Mouse (Mus musculus) T-helper 1 cell (primary cell): ENCODE results near the gene Cep83.

ENCODE experiments used
- in situ Hi-C: fragments of 300-600 bp; cut with MboI, MseI; formaldehyde crosslinking; loops from one replicate; pipeline ENCODE4 v1.15.1; 2025; ENCODE audit warnings: high pct_unique_total_duplicates

The Cep83 gene

DNA sequence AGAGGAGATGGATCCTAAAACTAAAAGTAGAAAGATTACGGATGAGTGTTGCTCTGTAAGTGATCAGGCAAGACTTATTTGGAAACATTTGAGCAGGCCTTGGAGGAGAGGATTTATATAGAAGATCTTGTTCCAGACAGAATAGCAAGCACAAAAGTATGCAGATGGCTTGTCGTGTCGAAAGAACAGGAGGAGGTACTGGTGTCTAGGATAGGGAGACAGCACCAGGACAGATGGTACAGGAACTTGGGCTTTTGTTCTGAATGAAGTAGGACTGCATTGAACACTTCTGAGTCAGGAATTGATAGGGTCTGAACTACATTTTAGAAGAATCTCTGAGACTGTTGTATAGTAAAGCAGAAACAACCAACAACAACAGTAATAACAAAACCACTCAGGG, 89.1 kb downstream of the Cep83 start:
- in situ Hi-C loops, result loop anchor here (10.0 kb wide), 1 partner anchor 607 kb away; no protein-coding TSS in a partner anchor

DNA sequence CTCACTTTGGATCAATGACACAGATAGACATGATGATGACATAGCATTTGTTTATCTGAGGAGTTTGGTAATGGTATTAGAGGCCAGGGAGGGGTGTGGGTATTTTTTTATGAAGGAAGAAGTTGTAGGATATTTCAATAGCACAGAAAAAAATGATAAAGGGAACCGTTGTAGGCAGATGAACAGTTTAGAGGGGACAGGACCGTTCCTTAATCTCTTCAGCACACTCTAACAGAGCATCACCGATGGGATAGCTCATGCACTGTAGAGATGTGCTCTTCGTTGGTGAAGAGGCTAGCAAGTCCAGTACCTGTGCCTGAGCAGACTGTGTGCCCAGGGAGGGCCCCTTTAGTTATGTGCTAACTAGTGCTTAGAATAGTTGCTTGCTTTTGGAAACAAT, 90.9 kb downstream of the Cep83 start:
- in situ Hi-C loops, result loop anchor here (10.0 kb wide), 1 partner anchor 605 kb away; no protein-coding TSS in a partner anchor

DNA sequence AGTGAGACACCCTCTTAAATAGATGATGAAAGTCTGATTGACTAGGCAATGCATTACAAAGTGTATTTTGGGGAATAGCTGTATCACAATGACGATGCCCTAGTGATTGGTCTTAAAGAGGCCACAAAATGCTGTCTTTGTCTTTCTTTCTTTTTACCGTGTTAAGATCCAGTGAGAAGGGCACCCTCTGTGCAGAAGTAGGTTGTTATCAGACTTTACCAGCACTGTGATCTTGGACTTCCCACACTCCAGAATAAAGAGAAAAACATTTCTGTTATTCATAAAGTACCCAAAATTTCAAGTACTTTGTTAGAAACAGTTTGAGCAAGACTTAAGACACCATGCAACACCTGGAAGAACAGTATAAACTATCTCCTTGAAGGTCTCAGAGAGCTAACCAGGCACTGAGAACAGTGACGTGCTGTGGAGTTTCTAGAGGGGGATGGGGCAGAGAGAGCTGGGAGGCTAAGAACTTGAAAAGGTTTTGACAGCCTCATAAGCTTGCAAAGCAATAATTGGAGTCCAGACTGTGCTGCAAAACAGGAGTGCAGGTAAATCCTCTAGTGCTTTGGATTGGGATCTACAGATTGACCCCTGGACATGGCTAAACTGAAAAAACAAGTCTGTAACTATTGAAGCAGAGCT, 92.3 kb downstream of the Cep83 start:
- in situ Hi-C loops, result no loop called here

DNA sequence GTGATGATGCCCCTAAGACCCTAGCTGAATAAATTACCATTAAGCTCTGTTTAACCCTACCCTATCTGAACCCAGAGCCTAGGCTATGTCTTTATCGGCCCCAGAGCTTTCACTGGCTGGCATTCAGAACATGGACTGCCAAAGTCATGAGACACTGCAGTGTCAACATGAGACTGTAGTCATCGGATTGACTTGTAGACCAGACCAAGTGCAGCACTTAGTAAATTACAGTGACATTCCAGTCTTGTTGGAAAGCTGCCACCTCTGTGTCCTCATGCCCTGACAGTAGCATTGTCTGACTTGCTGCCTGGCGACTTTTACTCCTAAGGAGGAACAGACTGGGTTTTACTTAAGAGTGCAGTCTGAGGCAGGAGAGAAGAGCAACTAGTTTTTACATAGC, 100.8 kb downstream of the Cep83 start:
- in situ Hi-C loops, result no loop called here

DNA sequence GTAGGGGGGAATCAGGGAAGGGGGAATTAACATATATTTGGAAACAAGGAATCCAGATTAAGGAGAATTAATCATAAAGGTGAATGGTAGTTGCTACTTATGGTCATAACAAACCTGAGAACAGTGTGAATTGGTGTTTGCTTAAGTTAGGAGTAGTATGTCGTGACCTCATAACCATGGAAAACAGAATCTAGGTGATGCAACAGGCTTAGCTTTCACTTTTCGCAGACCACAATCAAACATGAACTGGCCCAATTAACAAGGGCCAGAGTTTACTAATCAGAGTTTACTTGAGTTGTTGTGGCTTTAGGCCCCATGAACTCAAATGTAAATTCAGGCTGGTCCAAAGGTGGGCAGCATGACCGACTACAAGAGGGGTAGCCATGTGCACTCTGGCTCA, 105.5 kb downstream of the Cep83 start:
- in situ Hi-C loops, result no loop called here

DNA sequence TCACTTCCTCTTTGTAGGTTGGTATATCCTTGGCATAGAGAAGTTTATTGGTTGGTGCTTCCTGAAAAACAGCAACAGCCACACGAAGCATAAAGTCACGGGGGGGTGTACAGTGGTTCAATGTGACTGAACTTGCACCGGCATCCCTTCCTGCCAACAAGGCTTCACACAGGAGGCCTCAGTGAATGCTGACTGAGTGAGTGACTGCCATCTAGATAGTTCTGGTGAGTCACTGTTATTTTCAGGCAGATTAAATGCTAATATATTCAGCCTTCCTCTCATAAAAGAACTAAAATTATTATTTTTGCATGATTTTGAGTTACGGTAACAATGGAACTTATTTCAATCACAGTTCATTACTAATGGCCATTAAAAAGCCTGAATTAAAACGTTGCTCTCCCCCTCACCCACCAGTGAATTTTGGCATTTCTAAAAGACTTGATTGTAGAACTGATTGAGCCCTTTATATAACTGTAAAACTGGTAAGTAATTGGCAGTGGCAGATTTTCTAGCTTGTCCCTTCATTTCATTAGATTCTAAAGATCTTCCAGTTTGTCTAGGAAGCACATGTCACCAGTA, 106.3 kb downstream of the Cep83 start:
- in situ Hi-C loops, result no loop called here

DNA sequence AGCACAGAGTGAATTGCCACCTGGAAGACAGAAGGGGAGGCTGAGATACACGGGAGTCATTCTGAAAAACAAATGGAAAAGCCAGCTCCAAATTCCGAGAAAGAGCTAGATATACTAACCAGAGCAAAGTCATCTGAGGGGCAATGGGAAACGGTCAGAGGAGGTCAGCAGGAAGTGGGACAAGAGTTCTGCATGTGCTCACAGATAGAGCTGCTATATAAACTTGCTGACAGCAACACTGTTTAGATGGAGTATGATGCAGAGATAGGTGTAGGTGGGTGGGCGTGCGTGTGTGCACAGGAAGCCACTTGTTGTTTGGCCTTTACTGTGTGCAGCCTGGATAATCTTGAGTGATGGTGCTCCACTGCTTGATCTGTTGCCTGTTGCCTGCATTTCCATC, 109.7 kb downstream of the Cep83 start:
- in situ Hi-C loops, result no loop called here

DNA sequence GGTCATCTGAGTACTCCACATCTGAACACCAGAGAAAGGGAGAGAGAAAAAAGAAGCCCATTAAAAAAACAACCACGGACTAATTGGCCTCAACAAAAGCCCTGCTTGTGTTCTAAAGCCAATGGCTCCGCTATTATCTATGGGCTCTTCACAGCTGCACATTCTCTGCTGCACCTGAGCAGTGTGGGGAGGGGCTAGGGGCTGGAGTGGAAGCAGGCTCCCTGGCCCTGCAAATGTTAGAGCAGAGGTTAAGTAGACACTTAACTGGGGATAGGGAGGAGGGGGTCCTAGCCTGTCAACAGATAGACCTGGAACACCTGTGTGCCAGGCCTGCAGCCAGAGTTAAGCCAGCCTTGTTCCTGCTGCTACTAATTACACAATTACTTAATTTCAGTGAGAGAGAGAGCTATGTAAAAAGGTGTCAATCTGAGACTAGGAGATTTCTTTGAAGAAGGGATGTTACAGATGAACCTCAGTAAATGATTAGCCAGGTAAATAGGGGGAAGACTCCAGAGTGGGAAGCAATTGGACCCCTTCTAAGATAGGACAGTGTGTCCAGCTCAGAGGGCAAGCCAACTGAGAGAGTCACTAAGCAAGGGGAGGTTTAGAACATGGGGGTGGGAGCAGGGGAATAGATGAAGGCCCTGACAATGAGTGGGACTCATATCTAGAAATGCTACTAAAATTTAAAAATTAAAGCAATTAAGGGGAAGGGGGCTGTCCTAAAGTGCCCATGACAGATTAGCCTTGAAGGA, 111.2 kb downstream of the Cep83 start:
- in situ Hi-C loops, result no loop called here

DNA sequence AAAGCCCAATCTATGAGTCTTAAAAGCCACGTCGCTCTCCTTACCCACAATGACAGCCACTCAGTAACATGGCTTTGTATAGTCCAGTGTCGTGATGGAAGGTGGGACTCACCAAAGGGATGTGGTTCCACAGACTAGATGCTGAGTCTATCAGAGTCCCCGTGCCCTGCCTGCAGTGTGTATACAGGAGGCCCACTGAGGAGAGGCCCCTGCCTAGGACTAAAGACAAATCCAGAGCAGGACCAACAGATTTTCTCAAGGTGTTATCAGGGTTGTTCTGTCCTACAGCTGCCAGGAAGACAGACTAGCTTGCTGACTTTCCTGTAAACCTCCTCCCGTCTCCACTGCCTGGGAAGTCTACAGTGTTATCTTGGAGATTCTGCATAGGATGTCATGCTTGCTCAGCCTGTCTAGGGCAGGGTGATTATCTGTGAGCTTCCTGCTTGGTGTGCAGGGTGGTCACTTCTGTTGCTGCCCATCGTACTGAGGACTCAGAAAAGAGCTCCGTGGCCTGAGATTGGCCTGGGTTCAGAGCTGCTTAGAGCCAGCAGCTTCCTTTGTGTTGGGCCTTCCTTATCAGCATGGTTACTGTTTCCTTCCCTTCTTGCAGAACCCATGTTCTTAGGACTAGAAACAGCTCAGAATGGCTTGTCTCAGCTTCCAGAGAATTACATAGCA, 112.4 kb downstream of the Cep83 start:
- in situ Hi-C loops, result no loop called here

DNA sequence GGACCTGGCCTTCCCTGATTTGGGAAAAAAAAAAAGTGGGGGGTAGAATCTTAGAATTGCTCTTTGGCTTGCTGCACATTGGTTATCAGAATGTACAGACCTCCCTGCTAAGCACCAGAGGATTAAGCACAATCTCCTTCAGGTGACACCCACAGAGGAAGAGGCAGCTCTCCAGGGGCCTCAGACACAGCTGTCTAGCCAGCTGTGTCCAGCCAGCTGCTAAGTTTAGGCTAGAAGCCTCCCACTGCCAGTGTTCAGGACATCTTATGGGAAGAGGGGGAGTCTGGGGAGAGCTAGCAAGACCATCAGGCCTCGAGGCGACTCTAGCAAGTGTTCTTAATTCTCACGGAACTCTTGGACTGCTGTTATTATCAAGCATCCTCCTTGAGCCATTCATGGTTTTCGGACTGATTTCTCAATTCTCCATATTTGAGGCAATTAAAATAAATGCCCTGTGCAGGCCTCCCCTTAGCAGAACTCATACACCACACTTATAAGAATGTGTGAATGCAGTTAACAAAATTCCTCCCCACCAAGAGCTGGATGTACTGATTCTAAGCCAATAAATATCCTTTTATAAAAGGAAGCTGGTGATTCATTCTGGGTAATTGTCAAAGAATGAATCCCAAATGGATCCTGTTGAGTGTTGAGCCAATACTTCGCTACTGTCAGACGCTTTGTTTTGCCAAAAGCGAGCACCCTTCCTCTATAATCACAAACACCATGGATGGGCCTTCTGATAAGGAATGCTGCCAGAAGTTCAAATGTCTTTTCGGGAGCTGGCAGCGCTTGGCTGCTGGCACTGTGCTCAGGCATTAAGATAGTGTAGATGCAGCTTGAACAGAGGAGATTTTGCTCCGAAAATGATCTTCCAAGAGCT, 115.8 kb downstream of the Cep83 start:
- in situ Hi-C loops, result no loop called here

DNA sequence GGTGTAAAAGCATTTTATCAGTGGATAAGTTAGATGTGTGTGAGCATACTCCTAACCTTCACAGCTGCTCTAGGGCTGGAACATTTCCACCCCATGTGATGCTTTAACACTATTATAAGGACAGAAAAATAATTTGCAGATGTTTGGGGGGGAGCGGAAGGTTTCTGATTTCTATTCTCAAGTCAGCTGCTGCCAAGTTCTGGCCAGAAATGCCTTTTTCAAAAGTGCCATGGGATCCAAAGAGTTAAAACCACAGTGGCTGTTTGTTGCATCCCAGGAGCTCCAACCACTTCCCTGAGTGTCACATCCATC, 116.4 kb downstream of the Cep83 start:
- in situ Hi-C loops, result loop anchor here (5.0 kb wide), 1 partner anchor 1697 kb away; no protein-coding TSS in a partner anchor

DNA sequence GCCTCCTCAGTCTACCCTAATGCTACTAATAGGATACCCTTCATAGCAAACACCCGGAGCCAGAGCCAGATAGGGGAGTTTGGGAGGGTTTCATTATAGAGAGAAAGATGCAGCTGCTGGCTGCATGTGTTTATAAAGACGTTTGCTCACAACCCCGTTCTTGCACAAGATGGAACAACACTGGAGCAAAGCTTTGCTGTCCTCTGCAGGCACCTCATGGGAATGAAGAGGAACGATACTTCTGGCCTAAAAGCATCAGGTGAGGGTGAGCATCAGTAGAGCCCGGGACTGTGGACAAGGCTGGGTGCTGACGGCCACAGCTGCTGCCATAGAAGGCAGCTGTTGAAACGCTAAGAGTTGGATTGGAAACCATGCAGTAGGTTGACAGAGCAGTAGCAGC, 118.9 kb downstream of the Cep83 start:
- in situ Hi-C loops, result loop anchor here (5.0 kb wide), 1 partner anchor 1695 kb away; no protein-coding TSS in a partner anchor

DNA sequence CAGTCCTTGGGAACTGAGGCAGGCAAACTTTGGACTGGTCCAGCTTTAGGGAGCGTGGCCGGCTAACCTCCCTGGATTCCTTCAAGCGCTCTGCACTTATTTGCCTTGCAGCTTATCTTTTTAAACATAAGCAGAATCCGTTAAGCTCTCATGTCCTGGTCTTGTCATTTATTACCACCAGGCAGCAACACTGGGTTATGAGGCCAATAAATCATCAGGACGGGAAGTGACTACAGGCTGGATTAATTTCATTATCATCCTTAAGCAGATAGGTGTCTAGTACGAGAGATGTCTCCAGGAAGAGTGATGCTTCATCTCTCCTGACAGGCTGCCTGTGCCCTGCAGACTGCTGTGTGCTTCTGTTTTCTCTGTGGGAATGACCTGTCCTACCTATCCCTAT, 119.8 kb downstream of the Cep83 start:
- in situ Hi-C loops, result loop anchor here (5.0 kb wide), 1 partner anchor 1694 kb away; no protein-coding TSS in a partner anchor

DNA sequence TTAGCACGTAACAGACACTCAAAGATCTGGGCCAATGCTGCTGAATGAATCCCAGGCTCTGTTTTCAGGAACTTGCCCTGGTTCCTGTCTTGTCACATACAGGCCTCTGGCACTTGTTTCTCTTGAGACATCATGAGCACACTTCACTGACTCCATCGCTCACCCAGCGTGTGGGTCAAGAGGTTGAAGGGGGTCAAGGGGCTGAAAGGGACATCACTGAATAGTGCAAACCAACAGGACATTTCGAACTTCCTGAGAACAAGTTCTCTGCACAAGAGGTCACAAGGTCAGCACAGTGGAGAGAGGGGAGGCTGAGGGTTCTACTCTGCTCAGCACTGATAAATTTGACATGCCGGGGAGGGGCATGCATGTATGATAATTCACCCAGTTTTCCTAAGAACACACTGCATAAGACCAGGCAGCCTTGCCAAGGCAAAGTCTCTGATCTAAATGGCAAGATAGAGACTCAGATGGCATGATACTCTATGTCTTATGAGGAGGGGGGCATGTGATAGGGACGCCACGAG, 121.6 kb downstream of the Cep83 start:
- in situ Hi-C loops, result loop anchor here (5.0 kb wide), 2 partner anchors 92 to 1692 kb away; no protein-coding TSS in a partner anchor

DNA sequence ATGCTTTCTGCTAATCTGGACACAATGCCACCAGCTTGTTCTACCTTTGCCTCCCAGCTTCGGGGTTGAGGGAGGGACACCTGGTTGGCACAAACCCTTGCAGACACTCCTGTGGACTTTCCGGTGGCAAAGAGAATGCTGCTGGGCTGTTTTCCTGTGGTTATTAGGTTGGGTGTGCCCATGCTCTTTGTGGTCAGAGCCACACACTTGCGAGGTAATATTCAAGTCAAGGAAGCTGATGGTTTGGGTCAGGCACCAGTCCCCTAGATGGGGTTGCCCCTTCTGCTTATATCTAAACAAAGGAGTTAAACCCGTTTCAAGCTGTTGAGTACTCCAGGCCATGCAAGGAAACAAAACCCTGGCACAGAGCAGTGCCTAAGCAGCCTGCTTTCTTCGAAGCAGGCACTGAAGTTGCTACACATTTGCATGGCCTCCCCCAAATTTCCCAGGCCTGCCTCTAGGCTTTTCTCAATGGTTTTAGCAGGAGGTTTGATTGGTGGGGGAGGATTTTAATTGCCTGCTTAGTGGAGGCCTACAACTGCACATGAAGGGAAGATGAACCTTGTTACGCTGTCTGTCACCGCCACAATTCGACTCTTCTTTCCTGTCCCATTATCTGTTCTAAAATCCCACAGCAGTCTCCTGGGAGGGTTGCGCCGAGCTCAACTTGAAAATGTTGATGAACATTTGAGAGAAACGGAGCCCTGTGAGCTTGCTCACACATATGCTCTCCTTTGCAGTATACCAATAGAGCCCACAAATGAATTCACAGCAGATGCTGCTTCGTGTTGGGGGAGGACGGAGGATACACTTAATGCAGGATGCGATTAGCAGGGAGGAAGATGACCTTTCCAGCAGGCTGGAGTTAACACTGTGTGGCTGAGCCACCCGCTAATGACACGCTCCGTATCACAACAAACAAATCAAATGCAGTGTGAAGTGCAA, 123.7 kb downstream of the Cep83 start:
- in situ Hi-C loops, result loop anchor here (5.0 kb wide), 1 partner anchor 90 kb away; no protein-coding TSS in a partner anchor

DNA sequence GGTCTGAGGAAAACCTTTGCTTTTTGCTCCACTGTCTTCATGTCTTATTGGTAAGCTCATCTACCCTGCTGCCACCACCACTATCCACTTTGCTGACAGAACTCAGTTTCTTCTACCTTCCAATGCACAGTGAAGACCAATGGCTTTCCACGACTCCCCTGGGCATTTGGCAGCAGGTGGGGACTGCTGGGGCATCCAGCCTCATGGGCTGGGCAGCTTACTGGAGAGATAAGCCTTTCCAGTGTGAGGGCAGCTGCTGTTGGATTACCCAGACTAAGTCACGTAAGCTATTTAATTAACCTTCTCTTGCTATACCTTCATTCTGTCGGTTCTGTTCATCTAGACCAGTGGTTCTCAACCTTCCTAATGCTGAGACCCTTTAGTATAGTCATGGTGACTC, 129.7 kb downstream of the Cep83 start:
- in situ Hi-C loops, result no loop called here

DNA sequence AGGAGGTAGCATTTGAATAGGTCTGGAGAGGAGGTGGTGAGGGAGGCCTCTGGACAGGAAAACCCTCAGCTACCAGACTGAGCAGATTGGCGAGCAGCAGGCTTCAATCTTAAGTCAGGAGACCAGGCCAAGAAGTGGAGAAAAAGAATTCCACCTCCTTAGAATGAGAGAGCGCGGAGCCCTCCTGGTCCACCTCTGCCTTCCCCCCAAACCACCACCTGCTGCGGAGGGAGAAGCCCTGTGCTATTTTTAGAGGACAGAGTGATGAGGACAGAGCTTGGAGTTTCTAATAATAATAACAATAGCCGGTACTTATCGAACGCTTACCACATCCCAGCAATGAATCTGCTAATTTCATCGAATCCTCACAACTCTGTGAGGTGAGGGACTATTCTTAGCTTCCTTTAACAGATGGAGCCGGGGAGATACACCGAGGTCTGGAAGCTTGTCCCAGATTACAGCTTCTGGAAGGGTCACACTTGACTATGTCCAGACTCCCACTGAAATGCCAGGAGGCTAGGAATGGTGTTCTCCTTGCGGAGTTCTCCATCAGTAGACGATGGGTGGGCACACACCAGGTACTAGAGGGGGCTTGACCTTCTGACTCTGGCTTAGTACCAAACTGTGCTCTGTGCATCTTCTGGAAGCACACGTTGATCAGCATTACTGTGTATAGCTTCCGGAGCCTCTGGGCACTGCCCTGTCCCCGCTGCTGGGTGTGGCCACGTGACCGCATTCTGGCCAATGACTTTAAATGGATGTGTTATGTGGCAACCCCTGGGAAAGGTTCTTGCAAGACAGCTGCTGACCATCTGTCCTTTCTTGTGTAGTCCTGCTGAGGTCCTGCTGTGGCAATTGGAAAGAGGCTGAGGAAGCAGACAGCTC, 130.6 kb downstream of the Cep83 start:
- in situ Hi-C loops, result no loop called here

DNA sequence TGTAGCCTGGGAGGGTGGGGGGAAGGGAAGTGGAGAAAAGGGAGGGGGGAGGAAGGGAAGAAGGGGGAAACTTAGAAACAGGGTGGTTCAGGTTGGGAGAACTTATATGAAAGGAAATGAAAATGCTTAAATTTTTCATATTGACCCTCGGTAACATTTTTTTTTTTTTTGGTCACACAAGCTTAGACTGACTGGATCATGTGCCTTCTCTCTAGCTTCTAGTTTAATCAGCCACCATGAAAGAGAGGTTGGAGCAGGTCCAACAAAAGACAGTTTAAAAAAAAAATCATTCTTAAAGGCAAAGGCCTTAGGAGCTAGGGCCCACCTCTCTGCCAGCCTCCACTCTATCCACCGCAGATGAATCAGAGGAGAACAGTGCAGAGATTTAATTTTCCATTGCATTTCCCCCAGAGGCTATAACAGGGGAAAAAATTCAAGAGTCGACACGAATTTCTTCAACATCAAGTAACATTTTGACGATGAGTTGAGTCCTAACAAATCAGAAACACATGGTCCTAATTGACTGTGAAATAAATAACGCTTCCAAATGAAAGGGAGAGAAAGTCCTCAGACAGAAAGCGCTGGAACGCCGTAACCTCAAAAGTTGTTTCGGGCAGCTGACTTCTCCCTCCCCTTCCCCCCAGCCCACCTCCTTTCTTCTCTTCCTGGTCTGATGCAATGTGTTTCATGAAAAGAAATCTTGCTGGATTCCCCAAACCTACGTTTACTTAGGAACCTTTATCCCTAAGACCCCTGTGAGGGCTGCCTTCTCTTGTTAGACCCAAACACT, 135.7 kb downstream of the Cep83 start:
- in situ Hi-C loops, result no loop called here
